Mouse (Mus musculus): ENCODE data around the gene St3gal6. TPM values are rescaled to one million over a fixed set of nuclear protein-coding genes. Genes with fewer than 3 reads are reported as not detected.

St3gal6 gene
- 51.1 TPM for total RNA-seq (2023)

DNA sequence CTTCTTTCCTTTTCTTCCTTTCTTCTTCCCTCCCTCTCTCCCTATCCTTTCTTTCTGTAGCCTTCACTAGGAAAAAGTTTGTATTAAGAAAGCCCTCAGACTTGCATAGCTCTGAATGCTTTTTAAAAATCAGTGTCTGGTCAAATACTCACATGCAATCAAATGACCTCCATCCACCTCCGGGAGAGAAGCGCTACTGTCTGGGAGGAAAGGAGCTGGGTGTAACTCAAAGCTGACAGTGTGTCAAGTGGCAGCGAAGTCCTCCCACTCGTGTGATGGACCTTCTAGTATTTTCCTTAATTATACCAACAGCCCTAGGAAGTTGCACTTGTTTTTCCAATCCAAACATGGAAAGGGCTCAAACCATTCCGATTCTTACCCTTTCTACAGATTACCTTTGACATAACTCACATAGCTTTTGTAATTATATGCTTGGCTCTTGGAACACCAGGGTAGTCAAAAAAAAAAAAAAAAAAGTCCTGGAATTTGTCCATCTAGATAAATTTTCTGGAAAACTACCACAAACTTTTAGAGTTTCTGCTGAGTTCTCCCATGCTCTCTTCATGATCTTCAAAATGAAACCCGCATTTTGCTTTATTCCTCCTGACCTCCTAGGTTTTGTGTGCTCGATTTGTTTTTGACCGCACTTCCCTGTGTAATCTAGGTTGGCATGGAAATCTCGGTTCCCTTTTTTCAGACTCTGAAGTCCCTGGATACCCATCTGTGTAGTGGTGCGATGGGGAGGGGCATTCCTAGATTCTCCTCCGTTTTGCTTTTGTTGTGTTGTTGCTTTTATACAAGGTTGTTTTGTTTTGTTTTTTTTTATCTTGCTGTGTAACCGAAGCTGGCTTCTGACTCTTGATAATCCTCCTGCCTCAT lies at the start of gene St3gal6:
TSS of gene St3gal6 (minus strand) at position 272 of the 879 bp plus-strand sequence.

Other genes starting within 250 kb of the St3gal6 start
- not detected for gene Dcbld2, start 115.8 kb downstream of the St3gal6 start, total RNA-seq (2023)
- gene Gm813, start 92.7 kb upstream of the St3gal6 start, total RNA-seq (2023): not detected
- not detected for gene E330017A01Rik, start 114.5 kb upstream of the St3gal6 start, total RNA-seq (2023)
- gene Cpox, start 146.0 kb upstream of the St3gal6 start, total RNA-seq (2023): 8.7 TPM
- not detected for gene Gpr15, start 194.8 kb upstream of the St3gal6 start, total RNA-seq (2023)
- gene Cldnd1, start 203.7 kb upstream of the St3gal6 start, total RNA-seq (2023): 36.2 TPM
- not detected for gene Olfr172, start 238.9 kb upstream of the St3gal6 start, total RNA-seq (2023)

Measured in CD8-positive naive resting alpha-beta T cell, adult 57 days (primary cell).